Mouse (Mus musculus): ENCODE data around the gene Gm11568. TPM values are rescaled to one million over a fixed set of nuclear protein-coding genes. Genes with fewer than 3 reads are reported as not detected.

The Gm11568 gene
- polyA plus RNA-seq, 1 experiment from 2014 or later: not detected

DNA sequence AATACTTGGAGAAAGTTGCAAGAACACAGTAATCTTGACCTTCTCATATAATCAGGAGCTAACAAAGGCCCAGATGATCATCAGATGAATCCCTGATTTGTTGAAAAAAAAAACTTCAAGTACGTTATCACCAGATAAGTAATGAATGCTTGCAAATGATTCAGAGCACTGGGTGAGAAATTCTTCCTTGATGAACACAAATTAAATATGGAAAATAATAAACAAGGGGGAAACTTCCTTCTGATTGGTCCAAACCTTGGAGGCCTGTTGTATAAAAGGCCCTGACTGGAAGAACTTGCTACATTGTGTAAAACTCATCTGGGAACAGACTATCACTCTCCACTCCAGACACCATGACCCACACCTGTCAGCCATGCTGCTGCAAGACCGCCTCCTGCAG is 49.9 kb downstream of the Gm11568 start, which contains the start of gene Krtap31-1:
TSS of gene Krtap31-1 (plus strand) at position 301 of the 400 bp plus-strand sequence.
- WGBS (ENCODE audit: insufficient replicate concordance): 57% methylated on average over 2 of the region's 2 CpGs
- H3K36me3 ChIP-seq (replicated peaks): no peaks in the 10 kb centered on the region

More for the DNA sequence above, 49.9 kb downstream of the Gm11568 start, which contains the start of gene Krtap31-1:
- H3K9ac ChIP-seq: no peak within 1 kb of the TSS
- no peak within 1 kb of the TSS for H3K4me2 ChIP-seq
- no peak within 1 kb of the TSS for H3K27ac ChIP-seq (replicated peaks)
- no peak for ATAC-seq (ENCODE audit: insufficient read depth)
- H3K9me3 ChIP-seq (replicated peaks): no peaks in the 10 kb centered on the region
- H3K4me1 ChIP-seq (replicated peaks): no peaks in the 10 kb centered on the region
- H3K4me3 ChIP-seq (replicated peaks): no peak within 1 kb of the TSS
- H3K27me3 ChIP-seq: no peaks in the 10 kb centered on the region

Other genes with a start within 250 kb of the Gm11568 start
- not detected in 2 replicates for gene Gm11937, start 247.7 kb upstream of the Gm11568 start, polyA plus RNA-seq (2015; fragmentation: Nextera tagmentation; extraction: Ambion mirVana)
- not detected in 2 replicates for gene Krtap2-4, start 243.1 kb upstream of the Gm11568 start, polyA plus RNA-seq (2015; fragmentation: Nextera tagmentation; extraction: Ambion mirVana)
- not detected in 2 replicates for gene Gm11562, start 237.5 kb upstream of the Gm11568 start, polyA plus RNA-seq (2015; fragmentation: Nextera tagmentation; extraction: Ambion mirVana)
- gene Krtap4-1, start 229.7 kb upstream of the Gm11568 start, polyA plus RNA-seq (2015; fragmentation: Nextera tagmentation; extraction: Ambion mirVana): not detected in 2 replicates
- gene Krtap4-2, start 222.8 kb upstream of the Gm11568 start, polyA plus RNA-seq (2015; fragmentation: Nextera tagmentation; extraction: Ambion mirVana): not detected in 2 replicates
- gene Krtap4-7, start 213.8 kb upstream of the Gm11568 start, polyA plus RNA-seq (2015; fragmentation: Nextera tagmentation; extraction: Ambion mirVana): not detected in 2 replicates
- gene Gm11555, start 207.7 kb upstream of the Gm11568 start, polyA plus RNA-seq (2015; fragmentation: Nextera tagmentation; extraction: Ambion mirVana): not detected in 2 replicates
- gene Gm11563, start 199.0 kb upstream of the Gm11568 start, polyA plus RNA-seq (2015; fragmentation: Nextera tagmentation; extraction: Ambion mirVana): not detected in 2 replicates
- gene Krtap4-6, start 192.0 kb upstream of the Gm11568 start, polyA plus RNA-seq (2015; fragmentation: Nextera tagmentation; extraction: Ambion mirVana): not detected in 2 replicates
- gene Gm14190, start 167.2 kb upstream of the Gm11568 start, polyA plus RNA-seq (2015; fragmentation: Nextera tagmentation; extraction: Ambion mirVana): not detected in 2 replicates
- not detected in 2 replicates for gene Gm14180, start 123.6 kb upstream of the Gm11568 start, polyA plus RNA-seq (2015; fragmentation: Nextera tagmentation; extraction: Ambion mirVana)
- not detected in 2 replicates for gene Gm11595, start 85.0 kb upstream of the Gm11568 start, polyA plus RNA-seq (2015; fragmentation: Nextera tagmentation; extraction: Ambion mirVana)
- gene Krtap4-8, start 77.2 kb upstream of the Gm11568 start, polyA plus RNA-seq (2015; fragmentation: Nextera tagmentation; extraction: Ambion mirVana): not detected in 2 replicates
- not detected in 2 replicates for gene Krtap4-9, start 72.7 kb upstream of the Gm11568 start, polyA plus RNA-seq (2015; fragmentation: Nextera tagmentation; extraction: Ambion mirVana)
- gene Gm11596, start 64.5 kb upstream of the Gm11568 start, polyA plus RNA-seq (2015; fragmentation: Nextera tagmentation; extraction: Ambion mirVana): not detected in 2 replicates
- gene Gm11569, start 59.0 kb upstream of the Gm11568 start, polyA plus RNA-seq (2015; fragmentation: Nextera tagmentation; extraction: Ambion mirVana): not detected in 2 replicates
- gene Gm11554, start 53.5 kb upstream of the Gm11568 start, polyA plus RNA-seq (2015; fragmentation: Nextera tagmentation; extraction: Ambion mirVana): not detected in 2 replicates
- not detected in 2 replicates for gene Krtap4-13, start 48.0 kb upstream of the Gm11568 start, polyA plus RNA-seq (2015; fragmentation: Nextera tagmentation; extraction: Ambion mirVana)
- not detected in 2 replicates for gene Gm11564, start 42.3 kb upstream of the Gm11568 start, polyA plus RNA-seq (2015; fragmentation: Nextera tagmentation; extraction: Ambion mirVana)
- not detected in 2 replicates for gene 2300003K06Rik, start 19.9 kb upstream of the Gm11568 start, polyA plus RNA-seq (2015; fragmentation: Nextera tagmentation; extraction: Ambion mirVana)
- gene Krtap4-16, start 6.3 kb upstream of the Gm11568 start, polyA plus RNA-seq (2015; fragmentation: Nextera tagmentation; extraction: Ambion mirVana): not detected in 2 replicates
- not detected in 2 replicates for gene Gm11559, start 6.6 kb downstream of the Gm11568 start, polyA plus RNA-seq (2015; fragmentation: Nextera tagmentation; extraction: Ambion mirVana)
- gene Krtap9-1, start 15.5 kb downstream of the Gm11568 start, polyA plus RNA-seq (2015; fragmentation: Nextera tagmentation; extraction: Ambion mirVana): not detected in 2 replicates
- gene Gm11567, start 21.3 kb downstream of the Gm11568 start, polyA plus RNA-seq (2015; fragmentation: Nextera tagmentation; extraction: Ambion mirVana): not detected in 2 replicates
- gene Krtap31-1, start 50.0 kb downstream of the Gm11568 start, polyA plus RNA-seq (2015; fragmentation: Nextera tagmentation; extraction: Ambion mirVana): not detected in 2 replicates
- not detected in 2 replicates for gene Gm11565, start 56.8 kb downstream of the Gm11568 start, polyA plus RNA-seq (2015; fragmentation: Nextera tagmentation; extraction: Ambion mirVana)
- gene Krtap31-2, start 78.4 kb downstream of the Gm11568 start, polyA plus RNA-seq (2015; fragmentation: Nextera tagmentation; extraction: Ambion mirVana): not detected in 2 replicates
- gene Krtap9-5, start 90.6 kb downstream of the Gm11568 start, polyA plus RNA-seq (2015; fragmentation: Nextera tagmentation; extraction: Ambion mirVana): not detected in 2 replicates
- gene Krtap29-1, start 121.1 kb downstream of the Gm11568 start, polyA plus RNA-seq (2015; fragmentation: Nextera tagmentation; extraction: Ambion mirVana): not detected in 2 replicates
- gene Krtap16-1, start 128.7 kb downstream of the Gm11568 start, polyA plus RNA-seq (2015; fragmentation: Nextera tagmentation; extraction: Ambion mirVana): not detected in 2 replicates
- not detected in 2 replicates for gene Krtap17-1, start 136.1 kb downstream of the Gm11568 start, polyA plus RNA-seq (2015; fragmentation: Nextera tagmentation; extraction: Ambion mirVana)
- not detected in 2 replicates for gene Krt33a, start 158.3 kb downstream of the Gm11568 start, polyA plus RNA-seq (2015; fragmentation: Nextera tagmentation; extraction: Ambion mirVana)
- not detected in 2 replicates for gene Krt33b, start 172.0 kb downstream of the Gm11568 start, polyA plus RNA-seq (2015; fragmentation: Nextera tagmentation; extraction: Ambion mirVana)
- not detected in 2 replicates for gene Krt34, start 183.6 kb downstream of the Gm11568 start, polyA plus RNA-seq (2015; fragmentation: Nextera tagmentation; extraction: Ambion mirVana)
- gene Krt31, start 192.6 kb downstream of the Gm11568 start, polyA plus RNA-seq (2015; fragmentation: Nextera tagmentation; extraction: Ambion mirVana): not detected in 2 replicates
- not detected in 2 replicates for gene Krt32, start 230.3 kb downstream of the Gm11568 start, polyA plus RNA-seq (2015; fragmentation: Nextera tagmentation; extraction: Ambion mirVana)
- not detected in 2 replicates for gene Krt35, start 238.3 kb downstream of the Gm11568 start, polyA plus RNA-seq (2015; fragmentation: Nextera tagmentation; extraction: Ambion mirVana)
- gene Krt36, start 247.7 kb downstream of the Gm11568 start, polyA plus RNA-seq (2015; fragmentation: Nextera tagmentation; extraction: Ambion mirVana): not detected in 2 replicates